Mouse (Mus musculus): Measurements from ENCODE around the gene Inpp5b. TPM values are rescaled to one million over a fixed set of nuclear protein-coding genes. Genes with fewer than 3 reads are reported as not detected.

The Inpp5b gene
- total RNA-seq, 4 experiments from 2014 or later = 6.5 to 9.9 (median 7.3) TPM

DNA sequence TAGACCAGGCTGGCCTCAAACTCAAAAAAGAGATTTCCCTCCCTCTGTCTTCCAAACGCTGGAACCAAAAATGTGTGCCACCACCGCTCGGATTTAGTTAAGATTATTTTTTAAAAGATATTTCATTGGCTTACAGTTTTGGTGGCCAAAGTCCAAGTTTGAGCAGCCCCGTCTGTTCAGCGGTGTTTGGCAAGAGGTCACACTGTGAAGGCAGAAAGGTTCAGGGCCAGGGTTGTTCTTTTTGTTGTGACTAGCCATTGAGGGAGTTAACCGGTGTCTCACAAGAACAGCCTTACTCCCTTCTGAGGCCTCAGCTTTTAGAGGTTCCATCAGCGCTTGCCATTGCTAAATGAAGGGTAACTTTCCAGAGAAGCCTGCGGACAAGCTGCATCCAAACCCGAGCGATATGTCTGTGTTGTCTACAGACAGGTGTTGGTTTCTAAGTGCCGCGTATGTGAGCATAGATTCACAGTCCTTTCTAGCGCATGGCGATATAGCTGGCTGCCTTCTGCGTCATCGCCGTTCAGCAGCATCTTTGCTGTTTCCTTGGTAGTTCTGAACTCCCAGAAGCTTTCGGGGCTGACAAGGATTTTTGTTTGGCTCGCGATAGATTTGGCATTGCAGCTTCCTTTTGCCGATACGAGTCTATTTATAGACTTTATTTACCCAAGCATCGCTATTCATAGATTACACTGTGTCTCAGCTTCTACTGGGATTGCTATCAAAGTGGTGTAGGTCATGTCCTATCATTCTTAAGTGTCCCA is 24.3 kb downstream of the Inpp5b start:
- no peak for DNase-seq (ENCODE audit: low spot score)

DNA sequence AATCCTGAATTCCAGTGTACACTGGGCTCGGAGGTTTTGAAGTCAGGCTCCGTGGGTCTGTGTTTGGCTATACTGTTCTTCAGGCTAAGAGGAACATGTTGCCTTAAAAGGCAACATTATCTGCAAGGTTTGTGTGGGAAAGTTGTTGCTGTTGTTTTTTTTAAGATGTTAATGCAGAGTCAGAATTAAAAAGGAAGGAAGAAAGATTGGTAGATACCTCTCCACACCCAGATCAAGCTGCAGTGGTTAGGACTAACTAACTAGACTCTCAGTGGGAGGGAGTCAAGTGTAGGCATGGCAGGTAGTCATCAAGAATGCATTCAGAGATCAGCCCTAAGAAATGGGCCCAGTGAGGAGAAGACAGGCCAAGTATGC is 24.9 kb downstream of the Inpp5b start:
- DNase-seq (ENCODE audit: low spot score) = no peak

DNA sequence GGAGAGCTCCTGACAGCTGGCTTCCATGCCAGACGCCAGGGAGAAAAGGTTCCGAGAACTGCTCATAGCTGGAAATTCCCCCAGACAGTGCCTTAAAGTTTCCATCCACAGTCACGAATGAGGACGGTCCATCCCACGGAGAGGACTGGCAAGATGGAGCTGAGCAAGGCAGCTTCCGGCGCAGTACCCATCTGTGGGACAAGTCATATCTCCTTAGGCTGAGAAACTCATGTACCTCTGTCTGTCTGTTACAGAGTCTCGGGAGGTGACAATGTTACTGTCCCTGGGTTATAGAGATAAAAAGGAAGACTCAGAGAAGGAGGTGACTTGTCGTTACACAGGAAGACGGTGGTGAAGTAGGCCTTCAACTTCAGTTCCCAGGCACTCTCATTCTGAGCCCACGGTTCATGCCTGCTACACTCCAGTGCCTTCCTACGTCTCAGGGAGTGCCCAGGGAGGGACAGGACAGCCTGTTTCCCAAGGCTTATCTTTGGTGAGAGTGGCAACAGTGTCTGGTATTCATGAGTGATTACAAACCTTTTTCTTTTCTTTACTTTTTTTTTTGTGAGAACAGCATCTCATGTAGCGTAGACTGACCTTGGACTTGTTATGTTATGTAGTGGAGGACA is 27.4 kb downstream of the Inpp5b start:
- DNase-seq (ENCODE audit: low spot score) = no peak

DNA sequence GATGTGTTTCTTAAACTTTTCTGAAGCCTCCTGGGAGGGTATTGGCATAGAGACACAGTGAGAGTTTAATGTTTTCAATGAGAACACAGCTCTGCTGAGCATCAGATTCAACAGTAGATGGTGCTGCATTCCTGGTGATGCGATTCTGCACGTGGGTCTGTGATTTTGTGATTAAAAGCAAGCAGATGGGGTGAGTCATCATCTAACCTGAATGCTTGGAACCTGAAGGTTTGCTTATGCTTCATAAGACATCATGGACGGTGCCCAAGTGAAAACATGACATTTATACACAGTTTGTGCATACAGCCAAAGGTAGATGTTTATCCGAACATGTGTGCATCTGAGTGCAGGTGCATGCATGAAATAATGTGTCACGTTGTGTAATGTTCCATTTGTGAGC is 29.0 kb downstream of the Inpp5b start:
- no peak for DNase-seq (ENCODE audit: low spot score)

DNA sequence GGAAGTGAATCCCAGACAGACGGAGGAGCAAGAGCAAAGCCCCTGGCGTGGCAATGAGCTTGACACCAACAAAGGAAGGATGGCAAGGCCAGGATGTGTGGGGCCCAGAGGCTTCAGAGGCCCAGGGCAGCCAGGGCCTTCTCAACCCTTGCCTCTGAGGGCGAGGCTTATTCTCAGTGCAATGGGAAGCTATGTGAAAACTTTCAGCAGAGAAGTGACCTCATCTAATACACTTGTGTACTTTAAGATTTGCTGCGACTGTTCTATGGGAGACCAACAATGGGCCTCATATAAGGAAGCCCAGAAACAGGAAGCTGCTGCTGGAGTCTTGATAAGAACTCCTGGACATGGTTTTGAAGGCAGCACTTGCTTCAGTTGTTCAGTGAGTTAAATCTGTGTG is 30.5 kb downstream of the Inpp5b start:
- no peak for DNase-seq (ENCODE audit: low spot score)

DNA sequence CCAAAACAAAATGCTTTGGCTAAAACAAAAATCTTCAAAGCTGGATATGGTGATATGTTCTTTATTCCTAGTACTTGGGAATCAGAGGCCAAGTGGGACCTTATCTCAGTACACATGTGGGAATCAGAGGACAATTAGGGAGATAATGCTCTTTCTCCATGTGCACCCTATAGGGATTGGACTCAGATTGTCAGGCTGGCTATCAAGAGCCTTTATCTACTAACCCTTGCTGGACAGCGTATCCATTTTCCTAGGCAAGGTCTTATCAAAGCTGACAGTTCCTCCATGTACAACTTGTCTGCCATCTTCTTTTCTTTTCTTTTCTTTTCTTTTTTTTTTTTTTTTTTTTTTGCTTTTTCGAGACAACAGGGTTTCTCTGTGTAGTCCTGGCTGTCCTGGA is 31.8 kb downstream of the Inpp5b start:
- no peak for DNase-seq (ENCODE audit: low spot score)

DNA sequence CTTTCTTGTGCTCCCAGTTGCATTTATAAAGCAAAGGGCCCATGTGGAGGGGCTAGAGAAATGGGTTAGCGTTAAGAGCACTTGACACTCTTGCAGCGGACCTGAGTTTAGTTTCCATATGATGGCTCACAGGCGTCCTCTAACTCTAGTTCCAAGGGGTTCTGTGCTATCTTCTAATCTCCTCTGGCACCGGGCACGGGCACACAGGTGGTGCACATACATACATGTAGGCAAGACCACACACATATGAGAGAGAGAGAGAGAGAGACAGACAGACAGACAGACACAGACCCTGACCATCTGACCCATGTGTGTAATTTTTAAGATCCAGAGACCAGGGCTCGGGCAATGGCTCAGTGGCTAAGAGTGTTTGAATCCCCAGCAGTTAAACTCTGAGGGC is 32.3 kb downstream of the Inpp5b start:
- DNase-seq (ENCODE audit: low spot score) = no peak

DNA sequence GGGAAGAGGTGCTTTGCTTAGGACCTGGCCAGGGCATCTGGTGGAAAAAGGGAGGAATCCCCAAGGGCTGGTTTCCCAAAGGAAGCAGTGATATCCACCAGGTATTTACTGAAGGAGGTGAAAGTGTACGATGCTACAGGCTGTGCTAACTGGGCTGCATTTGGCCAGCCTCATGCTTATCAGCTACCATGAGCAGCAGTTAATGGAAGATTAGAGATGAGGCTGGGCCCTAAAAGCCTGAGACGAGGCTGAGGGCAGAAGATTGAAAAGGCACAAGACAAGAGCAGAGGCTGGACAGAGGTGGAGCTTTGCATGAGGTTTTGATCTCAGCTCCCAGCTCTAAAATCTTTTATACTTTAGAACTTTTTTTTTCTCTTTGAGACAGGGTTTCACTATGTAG is 32.8 kb downstream of the Inpp5b start:
- DNase-seq (ENCODE audit: low spot score) = no peak

DNA sequence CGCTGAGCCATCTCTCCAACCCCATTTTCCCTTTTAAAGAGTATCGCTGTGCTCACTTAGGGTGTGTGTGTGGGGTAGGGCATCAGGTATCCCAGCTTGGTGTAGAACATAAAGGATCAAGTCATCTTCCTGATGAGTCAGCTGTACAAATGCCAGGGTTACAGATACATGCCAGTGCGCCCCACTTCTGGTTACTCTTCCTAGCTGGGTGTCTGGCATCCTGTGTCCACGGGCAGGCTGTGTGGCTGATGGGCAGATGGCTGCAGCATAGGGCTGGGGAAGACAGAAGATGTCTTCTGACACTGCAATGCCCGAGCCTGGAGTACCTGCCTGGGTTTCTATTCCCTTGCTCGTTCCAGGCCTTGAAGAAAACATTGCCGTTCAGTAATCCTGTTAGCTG is 39.7 kb downstream of the Inpp5b start:
- no peak for DNase-seq (ENCODE audit: low spot score)

DNA sequence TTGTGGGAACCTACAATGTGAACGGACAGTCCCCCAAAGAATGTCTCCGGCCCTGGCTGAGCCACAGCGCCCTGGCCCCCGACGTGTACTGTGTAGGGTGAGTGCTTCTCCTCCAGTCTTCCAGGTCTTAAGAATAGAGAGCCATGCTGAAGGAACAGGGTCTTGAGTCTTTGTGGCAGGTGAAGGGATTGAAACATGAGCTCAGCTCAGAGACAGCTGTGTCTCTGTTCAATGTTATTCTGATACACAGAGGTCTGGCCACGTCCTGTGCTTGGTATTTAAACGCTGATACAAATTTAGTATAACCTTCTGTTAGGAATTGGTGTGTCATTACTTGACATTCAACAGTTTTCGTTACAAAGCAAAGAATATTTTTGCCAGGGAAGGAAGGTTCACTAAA is 40.7 kb downstream of the Inpp5b start:
- no peak for DNase-seq (ENCODE audit: low spot score)

DNA sequence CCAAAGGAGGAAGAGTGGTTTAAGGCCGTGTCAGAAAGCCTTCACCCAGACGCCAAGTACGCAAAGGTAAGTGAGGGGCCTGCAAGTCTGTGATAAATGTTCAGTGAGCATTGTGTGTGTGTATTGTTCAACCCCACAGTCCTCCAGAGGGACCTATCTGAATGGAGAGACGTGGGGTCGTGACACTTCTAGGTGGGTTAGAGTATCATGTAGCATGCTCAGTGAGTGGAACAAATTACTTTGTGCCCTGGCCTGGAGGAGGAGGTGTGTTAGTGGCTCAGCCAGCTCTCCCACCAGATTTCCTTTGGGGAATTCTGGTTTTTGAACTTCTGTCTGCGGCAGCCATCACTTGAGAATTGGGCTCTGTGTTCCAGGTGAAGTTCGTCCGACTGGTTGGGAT is 42.3 kb downstream of the Inpp5b start:
- no peak for DNase-seq (ENCODE audit: low spot score)

DNA sequence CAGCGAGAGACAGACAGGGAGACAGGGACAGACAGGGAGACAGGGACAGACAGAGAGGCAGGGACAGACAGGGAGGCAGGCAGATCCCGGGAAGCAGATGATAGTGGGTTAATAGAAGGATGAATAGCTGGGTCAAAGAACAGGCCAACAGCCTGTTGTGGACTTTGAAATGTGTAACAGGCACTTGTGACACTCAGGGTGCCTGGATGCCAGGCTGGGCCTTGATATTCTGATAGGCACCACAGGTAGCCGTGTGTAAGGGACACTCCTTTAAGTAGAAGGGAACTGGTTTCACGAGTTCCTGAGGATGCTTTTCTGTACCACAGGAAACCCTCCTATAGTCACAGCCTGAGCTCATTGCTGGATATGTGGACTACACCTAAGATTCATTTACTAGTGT is 48.4 kb downstream of the Inpp5b start:
- DNase-seq (ENCODE audit: low spot score) = no peak

DNA sequence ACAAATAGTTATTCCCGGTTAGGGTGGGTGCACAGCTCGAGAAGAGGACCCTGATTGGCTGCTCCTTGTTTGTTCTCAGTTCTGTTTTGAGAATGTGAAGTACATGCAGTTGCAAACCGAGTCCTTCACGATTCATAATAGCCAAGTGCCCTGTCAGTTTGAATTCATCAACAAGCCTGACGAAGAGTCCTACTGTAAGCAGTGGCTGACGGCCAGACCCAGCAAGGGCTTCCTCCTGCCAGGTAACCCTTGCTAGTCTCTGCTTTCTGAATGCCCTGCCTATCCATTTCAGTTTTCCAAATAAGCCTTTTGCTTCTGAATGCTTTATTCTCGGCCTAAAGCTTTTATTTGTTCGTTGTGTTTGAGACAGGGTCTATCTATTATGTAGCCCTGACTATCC is 50.5 kb downstream of the Inpp5b start:
- no peak for DNase-seq (ENCODE audit: low spot score)

DNA sequence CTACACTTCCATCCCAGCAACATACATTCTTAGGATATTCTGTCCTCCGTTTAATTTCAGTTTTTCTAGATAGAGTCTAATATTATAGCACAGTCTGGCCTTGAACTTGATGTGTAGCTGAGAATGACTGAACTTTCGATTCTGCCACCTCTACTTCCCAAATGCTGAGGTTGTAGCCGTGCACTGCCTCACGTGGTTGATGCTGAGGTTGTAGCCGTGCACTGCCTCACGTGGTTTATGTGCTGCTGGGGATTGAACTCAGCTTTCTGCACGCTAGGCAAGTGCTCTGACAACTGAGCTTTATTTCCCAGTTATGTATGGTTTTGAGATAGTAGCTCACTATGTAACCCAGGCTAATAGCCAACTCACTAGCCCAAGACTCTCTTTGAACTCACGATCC is 54.5 kb downstream of the Inpp5b start:
- no peak for DNase-seq (ENCODE audit: low spot score)

DNA sequence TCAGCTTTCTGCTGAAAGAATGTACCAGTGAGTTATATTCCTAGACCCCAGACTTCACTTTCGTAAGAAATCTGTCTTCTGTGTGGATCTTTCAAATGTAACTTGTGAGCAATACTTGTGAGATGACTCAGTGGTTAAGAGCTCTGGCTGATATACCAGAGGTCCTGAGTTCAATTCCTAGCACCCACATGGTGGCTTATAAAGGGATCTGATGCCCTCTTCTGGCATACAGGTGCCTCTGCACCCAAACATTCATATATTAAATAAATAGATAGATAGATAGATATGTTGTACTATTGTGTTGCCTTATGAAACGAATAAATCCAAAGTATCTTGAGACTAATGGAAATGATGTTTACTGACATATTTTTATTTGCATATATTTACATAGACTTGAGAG is 55.3 kb downstream of the Inpp5b start:
- DNase-seq (ENCODE audit: low spot score) = no peak

DNA sequence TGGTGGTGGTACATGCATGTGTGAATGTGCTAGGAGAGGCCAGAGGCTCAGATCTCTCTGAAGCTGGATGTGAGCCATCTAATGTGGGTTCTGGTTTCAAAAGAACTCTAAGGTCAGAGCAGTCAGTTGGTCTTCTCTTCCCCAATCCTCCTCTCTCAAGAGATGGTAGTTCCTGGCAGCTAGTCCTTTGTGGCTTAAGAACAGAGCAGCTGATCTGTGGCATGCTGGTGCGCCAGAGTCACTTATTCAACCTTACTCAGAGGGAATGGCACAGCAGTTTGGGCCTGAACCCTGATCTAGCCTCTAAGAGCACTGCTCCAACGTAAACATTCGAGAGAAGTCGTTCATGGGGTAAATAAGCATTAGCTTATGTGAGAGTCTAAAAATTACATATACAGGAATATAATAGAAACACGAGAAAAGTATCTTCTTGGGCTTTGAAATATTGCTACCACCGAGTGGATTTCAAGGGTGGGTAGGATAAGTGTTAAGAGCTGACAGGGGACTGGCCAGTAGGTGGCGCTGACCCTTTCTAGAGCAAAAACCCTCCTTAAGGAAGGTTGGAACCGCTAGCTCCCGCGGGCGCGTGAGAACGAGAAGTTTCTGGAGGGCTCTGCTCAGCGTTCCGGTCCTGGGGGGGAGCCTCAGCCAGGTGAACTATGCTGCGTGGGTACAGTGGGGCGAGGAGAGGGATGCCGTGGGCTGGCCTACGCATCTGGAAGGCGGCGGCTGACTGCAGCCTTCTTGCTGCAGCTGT is 60.1 kb downstream of the Inpp5b start, which contains the start of gene Mtf1:
Mtf1 (plus strand) TSS at position 553 of the 757 bp plus-strand sequence.
- peak; percentile 82 for DNase-seq (ENCODE audit: low spot score)

DNA sequence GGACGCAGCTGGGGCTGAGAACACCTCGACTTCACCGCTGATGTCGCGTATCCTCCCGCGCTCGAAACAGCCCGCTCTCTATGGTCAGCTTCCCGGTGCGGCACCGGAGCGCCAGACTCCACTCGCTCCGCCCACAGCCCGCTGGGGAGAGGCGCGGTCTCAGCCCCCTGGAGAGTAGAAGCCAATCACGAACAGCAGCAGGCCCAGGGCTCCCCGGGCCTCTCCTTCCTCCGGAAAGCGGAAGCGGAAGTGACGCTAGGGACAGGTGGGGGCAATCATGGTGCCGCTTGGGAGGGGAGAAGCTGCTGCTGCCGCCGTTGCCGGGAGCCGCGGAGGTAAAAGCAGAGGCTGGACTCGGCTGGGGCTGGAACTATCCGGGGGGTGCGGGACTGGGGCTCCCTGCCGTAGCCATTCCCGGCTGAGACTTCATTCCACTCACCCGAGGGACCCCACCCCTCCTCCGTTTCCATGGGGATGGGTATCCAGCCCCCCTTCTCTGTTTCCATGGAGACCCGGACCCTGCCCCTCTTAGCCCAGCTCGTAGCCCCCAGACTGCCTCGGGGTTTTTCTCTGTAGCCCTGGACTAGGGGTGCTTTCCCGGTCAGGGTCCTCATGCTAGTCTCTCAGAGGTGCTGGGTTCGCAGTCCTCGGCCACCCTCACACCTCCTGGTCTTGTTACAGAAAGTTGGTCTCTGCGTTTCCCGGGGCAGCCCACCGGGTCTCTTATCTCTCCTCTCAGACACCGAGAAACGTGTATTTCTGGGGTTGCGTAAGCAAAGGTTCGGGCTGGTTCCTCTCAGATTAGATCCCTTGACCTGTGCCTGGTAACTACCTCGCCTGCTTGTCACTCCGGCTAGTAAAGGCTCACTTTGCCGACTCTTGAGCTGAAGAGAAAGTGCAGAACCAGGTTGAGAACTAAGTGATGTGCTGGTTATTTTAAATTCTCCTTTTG is 60.9 kb downstream of the Inpp5b start:
- DNase-seq (ENCODE audit: low spot score) = peak; percentile 97

DNA sequence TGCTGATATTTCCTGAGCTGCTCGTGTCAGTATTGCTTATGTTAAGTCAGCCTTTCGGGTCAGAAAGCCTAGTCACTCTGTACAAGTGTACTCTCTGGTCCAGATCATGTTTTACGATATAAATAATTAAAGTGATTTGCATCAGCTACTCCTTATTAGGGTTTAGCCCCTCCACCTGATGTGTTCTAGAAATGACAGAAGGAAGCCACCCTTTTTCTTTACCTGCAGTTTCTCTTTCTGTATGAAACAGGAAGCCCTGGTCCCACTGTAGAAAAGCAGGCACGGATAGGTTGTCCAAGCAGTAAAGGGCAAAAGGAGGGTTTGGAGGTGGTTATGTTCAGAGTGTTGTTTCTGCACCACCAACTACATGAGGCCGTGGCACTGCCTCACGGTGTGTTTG is 61.8 kb downstream of the Inpp5b start:
- DNase-seq (ENCODE audit: low spot score) = no peak

DNA sequence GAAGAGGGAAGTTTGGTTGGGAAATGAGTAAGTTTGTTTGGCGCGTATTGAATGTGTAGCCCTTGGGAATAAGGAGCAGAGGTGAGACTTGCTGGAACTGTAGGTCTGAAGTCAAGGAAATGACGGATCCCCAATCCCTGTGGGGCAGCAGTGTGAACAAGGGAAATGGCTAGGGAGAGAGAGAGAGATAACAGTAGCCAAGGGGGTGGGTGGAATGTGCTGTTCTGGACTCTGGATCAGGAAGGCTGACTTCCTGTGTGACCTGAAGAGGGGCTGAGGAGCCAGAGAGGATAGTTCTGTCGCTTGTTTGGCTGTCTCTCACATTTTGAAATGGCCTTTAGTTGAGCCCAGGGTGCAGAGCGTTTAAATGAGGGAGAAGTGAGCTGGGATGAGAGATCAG is 66.9 kb downstream of the Inpp5b start:
- DNase-seq (ENCODE audit: low spot score) = peak; percentile 28

DNA sequence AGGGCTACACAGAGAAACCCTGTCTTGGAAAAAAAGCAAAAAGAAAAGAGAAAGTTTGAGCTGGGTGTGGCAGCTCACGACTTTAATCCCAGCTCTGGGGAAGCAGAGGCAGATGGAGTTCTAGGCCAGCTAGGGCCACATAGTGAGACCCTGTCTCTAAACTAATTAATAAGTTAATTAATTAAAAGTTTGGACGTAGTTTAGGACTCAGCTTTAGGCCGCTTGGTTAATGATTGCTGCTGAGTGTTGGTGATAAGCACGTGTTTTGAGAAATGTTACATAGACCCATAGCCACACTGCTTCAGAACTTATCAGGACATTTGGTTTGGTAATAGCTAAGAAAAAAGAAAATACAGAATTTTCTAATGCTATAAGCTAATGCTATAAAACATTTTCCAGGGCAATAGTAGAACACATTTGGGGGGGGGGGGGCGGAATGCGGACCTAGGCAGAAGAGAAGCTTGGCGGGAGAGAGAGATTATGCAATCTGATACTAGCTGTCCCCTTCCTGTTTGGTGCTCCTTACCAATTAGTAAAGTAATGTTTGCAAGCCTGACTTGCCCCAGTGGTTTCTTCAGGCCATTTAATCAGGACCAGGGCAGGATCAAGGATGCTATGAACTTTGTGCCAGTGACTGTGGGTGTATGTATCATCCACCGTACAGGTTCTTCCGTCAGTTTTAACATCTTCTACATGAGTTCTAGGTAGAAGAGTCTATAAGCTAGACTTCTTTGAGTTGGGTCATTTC is 67.7 kb downstream of the Inpp5b start:
- no peak for DNase-seq (ENCODE audit: low spot score)

DNA sequence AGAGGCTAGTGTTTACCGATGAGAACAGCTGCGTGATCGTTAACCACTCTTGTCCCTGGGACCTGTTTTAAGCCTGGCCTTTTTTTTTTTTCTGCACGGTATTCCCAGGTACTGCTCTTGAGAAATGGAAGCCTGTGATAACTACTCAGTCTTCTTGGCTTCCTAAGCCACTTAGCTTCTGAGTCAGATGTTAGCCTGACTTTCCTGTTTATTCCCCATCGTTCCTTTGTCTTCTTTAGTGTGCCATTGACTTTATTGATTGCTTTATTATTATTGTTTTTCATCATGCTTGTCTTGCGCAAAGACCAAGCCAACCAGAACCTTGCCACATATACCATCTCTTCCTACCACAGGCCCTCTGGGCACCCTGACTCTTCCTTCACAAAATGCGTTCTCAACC is 68.4 kb downstream of the Inpp5b start:
- no peak for DNase-seq (ENCODE audit: low spot score)

Data from heart, adult 8-10 months (tissue).